Mouse (Mus musculus) myocyte (in vitro differentiated cells): ENCODE results near the gene Dennd6a.

Experiments
- E2F4 ChIP-seq: IDR thresholded peaks from one replicate; pipeline ENCODE4 v1.6.1; 2011; ENCODE audit warnings: mild to moderate bottlenecking, control low read depth, moderate library complexity; ENCODE audit not compliant: insufficient read depth
- MYOD1 ChIP-seq, 3 experiments: IDR thresholded peaks; one replicate each; pipeline ENCODE4 v1.6.1; 2011; ENCODE audit warnings: control low read depth in 2 of 3, low read depth in 2 of 3, mild to moderate bottlenecking in 2 of 3, moderate library complexity in 1 of 3; ENCODE audit not compliant: insufficient read length in 2 of 3, control insufficient read depth in 1 of 3
- MYOG ChIP-seq, 3 experiments: IDR thresholded peaks; one replicate each; pipeline ENCODE4 v1.6.1; 2011; ENCODE audit warnings: control low read depth in 2 of 3, low read depth in 2 of 3, mild to moderate bottlenecking in 2 of 3; ENCODE audit not compliant: insufficient read length in 2 of 3, control insufficient read depth in 1 of 3, insufficient read depth in 1 of 3
- POLR2A ChIP-seq: IDR thresholded peaks from one replicate; pipeline ENCODE4 v1.6.1; 2011; ENCODE audit warnings: low read depth, mild to moderate bottlenecking, control low read depth, moderate library complexity; ENCODE audit not compliant: insufficient read length
- POLR2AphosphoS2 ChIP-seq: IDR thresholded peaks from one replicate; pipeline ENCODE4 v1.6.1; 2011; ENCODE audit warnings: low read depth, control low read depth; ENCODE audit not compliant: insufficient read length
- REST ChIP-seq: IDR thresholded peaks from one replicate; pipeline ENCODE4 v1.6.1; 2011; ENCODE audit warnings: mild to moderate bottlenecking, control low read depth, moderate library complexity; ENCODE audit not compliant: insufficient read depth, insufficient read length
- TCF12 ChIP-seq: IDR thresholded peaks from one replicate; pipeline ENCODE4 v1.6.1; 2011; ENCODE audit warnings: mild to moderate bottlenecking, control low read depth; ENCODE audit not compliant: poor library complexity, insufficient read depth, severe bottlenecking
- TCF3 ChIP-seq: IDR thresholded peaks from one replicate; pipeline ENCODE4 v1.6.1; 2011; ENCODE audit warnings: low read depth, control low read depth; ENCODE audit not compliant: insufficient read length
- USF1 ChIP-seq: IDR thresholded peaks from one replicate; pipeline ENCODE4 v1.6.1; 2011; ENCODE audit warnings: low read depth, mild to moderate bottlenecking, control low read depth, moderate library complexity

GRCm38 (mm10) chr14:26562247-26562646 is 11.4 kb upstream of the Dennd6a start:
- TF ChIP-seq USF1 (no peak), E2F4 (no peak), POLR2A (no peak), MYOG (IDR thresholded peaks at IDR 0.05; ENCODE audit: control insufficient read depth in 1 of 3, insufficient read depth in 1 of 3, insufficient read length in 2 of 3, low read depth in 2 of 3) (no peak), MYOD1 (IDR thresholded peaks at IDR 0.05; ENCODE audit: control insufficient read depth in 1 of 3, insufficient read length in 2 of 3, low read depth in 2 of 3) (no peak), REST (no peak), POLR2AphosphoS2 (no peak), TCF12 (no peak), TCF3 (no peak)
